Mouse (Mus musculus) bone marrow, adult 2 months (tissue): ENCODE results near the gene Kdm4b.

Experiments used
- CTCF ChIP-seq: fragments of 200-500 bp; IDR thresholded peaks from 2 replicates; pipeline ENCODE4 v1.5.1; 2011; ENCODE audit warnings: low read length, control low read depth; ENCODE audit not compliant: control insufficient read depth, insufficient read depth
- POLR2A ChIP-seq: fragments of 200-500 bp; IDR thresholded peaks from 2 replicates; pipeline ENCODE4 v1.6.1; 2011; ENCODE audit warnings: low read depth, mild to moderate bottlenecking, control low read depth, low read length, borderline replicate concordance; ENCODE audit not compliant: control insufficient read depth

GRCm38 (mm10) chr17:56393238-56393637 lies 67.4 kb downstream of the Kdm4b start:
- TF ChIP-seq POLR2A (no peak), CTCF (no peak)
